Mouse (Mus musculus) ES-CJ7 (cell line): Measurements from ENCODE around the gene Hnrnpab.
A peak's percentile ranks its signal among the peaks of the same experiment; 100 is the strongest.

Source experiments
- DNase-seq: peaks from one replicate; pipeline ENCODE4 v3.0.0; 2011; ENCODE audit warnings: low read depth, low spot score

Gene Hnrnpab

DNA sequence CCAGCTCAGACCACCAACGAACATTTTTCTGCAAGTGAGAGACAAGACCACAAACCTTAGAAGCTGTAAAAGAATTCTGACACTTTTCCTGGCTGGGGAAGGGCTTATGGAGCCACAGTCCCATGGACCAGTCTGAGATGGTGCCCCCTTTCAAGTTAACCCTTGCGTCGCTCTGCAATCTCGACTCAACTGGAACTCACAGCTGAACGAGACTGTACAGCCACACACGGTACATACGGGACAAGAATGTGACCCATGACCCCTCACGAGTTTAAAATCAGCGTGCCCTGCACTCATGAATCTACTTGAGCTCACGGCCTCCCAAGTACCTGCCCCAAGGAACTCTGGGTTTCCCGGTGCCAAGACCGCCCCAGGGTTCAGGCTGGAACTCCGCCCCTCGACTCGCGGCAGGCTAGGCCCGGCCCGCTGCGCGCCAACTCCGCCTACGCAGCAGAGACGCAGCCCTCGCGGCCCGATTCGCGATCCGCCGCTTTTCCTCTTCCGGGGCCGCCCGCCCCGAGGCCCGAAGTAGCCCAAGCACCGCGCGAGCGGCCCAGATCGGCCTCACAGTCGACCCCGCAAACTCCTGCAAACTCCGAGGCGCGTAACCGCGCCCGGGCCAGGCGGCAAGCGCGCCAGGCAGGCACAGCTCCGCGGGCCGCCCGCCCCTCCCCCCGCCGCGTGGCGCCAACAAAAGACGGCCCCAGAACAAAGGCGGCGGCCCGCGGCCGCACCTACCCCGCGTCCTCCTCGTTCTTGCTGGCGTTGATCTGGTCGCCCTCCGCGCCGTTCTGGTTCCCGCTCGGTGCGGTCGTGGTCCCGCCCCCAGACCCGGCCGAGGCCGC is 823 bp downstream of the Hnrnpab start:
- DNase-seq = peak; percentile 82

GRCm38 (mm10) chr11:51602253-51602652 is 4.4 kb downstream of the Hnrnpab start:
- DNase-seq = no peak

DNA sequence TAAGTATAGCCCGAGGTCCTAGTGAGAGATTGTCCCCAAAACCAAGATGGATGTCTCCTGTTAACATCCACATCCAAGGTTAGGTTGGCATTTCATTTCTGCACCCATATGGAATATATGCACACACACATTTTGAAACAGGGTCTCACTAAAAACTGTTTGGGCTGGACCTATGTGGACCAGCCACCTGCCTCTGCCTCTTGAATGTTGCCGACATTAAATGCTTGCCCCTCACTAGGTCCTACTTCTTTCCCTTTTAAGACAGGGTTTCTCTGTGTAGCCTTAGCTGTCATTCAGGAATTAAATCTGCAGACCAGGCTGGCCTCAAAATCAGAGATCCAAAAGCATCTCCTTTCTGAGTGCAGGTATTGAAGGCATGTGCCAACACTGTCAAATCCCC is 9.1 kb downstream of the Hnrnpab start:
- DNase-seq = no peak

- no peak for DNase-seq
Measured at GRCm38 (mm10) chr11:51595459-51596083, 11.1 kb downstream of the Hnrnpab start.

- DNase-seq = no peak
Measured at GRCm38 (mm10) chr11:51594715-51595350, 11.8 kb downstream of the Hnrnpab start.

- DNase-seq = no peak
Measured at GRCm38 (mm10) chr11:51593849-51594248, 12.8 kb downstream of the Hnrnpab start.

- DNase-seq = no peak
Measured at GRCm38 (mm10) chr11:51593368-51593767, 13.3 kb downstream of the Hnrnpab start.

DNA sequence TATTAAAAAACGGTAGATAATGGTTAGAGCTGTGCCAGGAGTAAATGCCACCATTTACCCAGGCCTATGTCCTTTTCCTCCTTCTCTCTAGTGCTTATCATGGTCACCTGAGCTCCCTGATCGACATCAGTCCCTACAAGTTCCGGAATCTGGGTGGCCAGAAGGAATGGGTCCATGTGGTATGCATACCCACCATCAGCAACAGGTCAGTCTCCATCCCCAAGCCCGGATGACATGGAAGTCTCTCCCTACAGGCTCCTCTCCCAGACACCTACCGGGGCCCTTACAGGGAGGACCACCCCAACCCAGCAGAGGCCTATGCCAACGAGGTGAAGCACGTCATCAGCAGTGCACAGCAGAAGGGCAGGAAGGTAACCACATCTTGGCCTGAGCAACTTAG is 14.7 kb downstream of the Hnrnpab start:
- DNase-seq = no peak

DNA sequence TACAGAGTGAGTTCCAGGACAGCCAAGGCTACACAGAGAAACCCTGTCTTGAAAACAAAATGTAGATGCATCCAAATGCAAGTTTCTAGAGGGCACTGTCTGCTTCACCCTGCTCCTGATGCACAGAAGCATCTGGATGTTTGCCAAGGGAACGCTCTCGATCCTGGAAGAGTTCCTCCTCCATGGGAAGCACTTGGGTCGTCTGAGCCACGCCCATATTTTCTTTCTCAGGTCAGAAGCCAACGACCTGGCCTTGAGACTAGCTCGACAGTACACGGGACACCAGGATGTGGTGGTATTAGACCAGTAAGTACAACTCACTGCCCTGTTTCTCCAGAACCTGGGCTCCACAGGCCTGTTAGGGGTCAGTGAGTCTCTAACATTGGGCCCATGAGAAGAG is 15.5 kb downstream of the Hnrnpab start:
- peak; percentile 58 for DNase-seq

GRCm38 (mm10) chr11:51590002-51590401 is 16.6 kb downstream of the Hnrnpab start:
- no peak for DNase-seq

GRCm38 (mm10) chr11:51588833-51589232 is 17.8 kb downstream of the Hnrnpab start:
- peak; percentile 63 for DNase-seq

DNA sequence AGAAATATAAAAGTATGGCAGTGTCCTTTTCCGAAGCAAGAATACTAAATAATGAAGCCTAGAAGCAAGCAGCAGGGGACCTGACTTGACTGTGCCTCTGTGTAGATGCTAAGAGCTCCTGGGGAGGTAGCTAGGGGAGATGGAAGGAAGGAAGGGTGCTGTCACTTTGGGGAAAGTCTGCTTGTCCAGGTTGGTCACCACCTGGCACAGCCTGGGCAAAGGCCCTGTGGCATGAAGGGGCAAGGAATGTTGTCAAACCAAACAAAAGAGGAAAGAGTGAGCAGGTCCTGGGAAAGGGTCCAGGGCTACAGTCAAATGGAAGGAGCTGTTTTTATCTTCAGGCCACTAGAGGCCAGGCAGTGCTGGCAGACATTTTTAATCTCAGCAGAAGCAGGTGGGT is 19.6 kb downstream of the Hnrnpab start:
- DNase-seq = no peak

DNA sequence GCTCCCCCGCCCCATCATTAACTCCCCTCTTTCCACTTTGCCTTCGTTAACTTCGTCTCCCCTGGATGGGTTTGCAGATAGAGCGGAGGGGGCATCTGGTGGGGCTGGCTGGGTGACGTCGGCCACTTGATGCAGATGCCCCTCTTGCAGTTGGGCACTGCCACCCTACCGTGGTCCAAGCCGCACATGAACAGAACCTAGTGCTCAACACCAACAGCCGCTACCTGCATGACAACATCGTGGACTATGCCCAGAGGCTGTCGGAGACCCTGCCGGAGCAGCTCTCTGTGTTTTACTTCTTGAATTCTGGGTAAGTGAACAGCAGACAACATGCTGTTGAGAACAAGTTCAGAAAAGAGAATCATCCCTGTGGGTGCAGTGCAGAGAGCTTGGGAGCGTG is 20.2 kb downstream of the Hnrnpab start:
- no peak for DNase-seq

- DNase-seq = no peak
Measured at GRCm38 (mm10) chr11:51585608-51586252, 20.9 kb downstream of the Hnrnpab start.

GRCm38 (mm10) chr11:51584431-51585248 is 22.0 kb downstream of the Hnrnpab start, which contains the start of gene Phykpl:
Gene Phykpl, plus strand, starts transcription at chr11:51584757.
- peak; percentile 96 for DNase-seq

- no peak for DNase-seq
Measured at GRCm38 (mm10) chr11:51584057-51584430, 22.6 kb downstream of the Hnrnpab start.

GRCm38 (mm10) chr11:51582713-51583112 is 23.9 kb downstream of the Hnrnpab start:
- peak; percentile 72 for DNase-seq

- no peak for DNase-seq
Measured at GRCm38 (mm10) chr11:51579024-51579423, 27.6 kb downstream of the Hnrnpab start.

DNA sequence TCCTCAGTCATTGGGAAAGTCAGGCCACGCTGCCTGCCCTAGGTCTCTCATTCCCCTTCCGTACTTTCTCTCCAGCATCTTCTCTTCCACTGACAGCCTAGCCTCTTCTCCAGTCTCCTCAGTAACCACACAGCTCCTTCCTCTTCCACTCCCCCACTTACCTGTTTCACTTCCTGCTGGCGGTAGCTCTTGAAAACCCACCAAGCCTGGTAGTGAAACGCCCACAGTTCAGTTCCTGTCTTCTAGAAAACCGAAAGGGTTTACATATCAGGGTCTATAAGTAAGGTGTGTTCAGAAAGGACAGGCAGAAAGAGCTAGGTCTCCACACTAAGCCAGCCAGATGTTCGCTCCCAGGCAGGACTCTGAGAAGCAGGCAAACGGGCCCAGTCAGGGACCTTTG is 29.1 kb downstream of the Hnrnpab start:
- DNase-seq = no peak

DNA sequence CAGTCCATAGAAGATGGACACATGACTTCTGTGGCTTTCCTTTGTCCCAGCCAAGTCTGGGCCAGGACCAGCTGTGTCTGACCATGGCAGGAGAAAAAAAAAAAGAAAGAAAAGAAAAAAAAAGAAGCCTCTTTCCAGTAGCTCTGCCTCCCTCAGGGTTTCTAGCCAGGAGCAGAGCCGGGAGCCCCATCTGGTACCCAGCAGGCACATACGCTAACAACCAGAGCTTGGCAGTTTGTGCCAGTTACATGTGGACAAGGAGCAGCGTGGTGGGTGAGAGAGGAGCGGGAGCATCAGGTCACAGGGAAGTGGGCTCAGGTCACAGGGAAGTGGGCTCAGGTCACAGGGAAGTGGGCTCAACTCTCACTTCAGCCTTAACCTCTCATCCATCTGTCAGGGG is 30.2 kb downstream of the Hnrnpab start:
- no peak for DNase-seq

- DNase-seq = no peak
Measured at GRCm38 (mm10) chr11:51568801-51569200, 37.8 kb downstream of the Hnrnpab start.
